Mouse (Mus musculus) limb, embryonic 11.5 days (tissue): ENCODE data around the gene Mtr. TPM values are rescaled to one million over a fixed set of nuclear protein-coding genes. Genes with fewer than 3 reads are reported as not detected.

ENCODE experiments used
- ATAC-seq: fragments of 200-750 bp; cut with Nextera tagmentation; 2 replicates; pipeline ENCODE4 v1.8.0; 2017; ENCODE audit warnings: low read depth; ENCODE audit not compliant: insufficient number of reproducible peaks, low FRiP score, low TSS enrichment
- DNase-seq: peaks from one replicate; pipeline ENCODE4 v3.0.0-alpha.2; 2015; ENCODE audit warnings: low spot score
- H3K27ac ChIP-seq: fragments of 300-500 bp; sonication (generic); replicated peaks from 2 replicates; pipeline ENCODE4 v1.5.1; 2014; ENCODE audit warnings: low read depth, mild to moderate bottlenecking, low read length
- H3K27me3 ChIP-seq: fragments of 300-500 bp; sonication (generic); 2 replicates; pipeline ENCODE4 v1.6.1; 2014; ENCODE audit warnings: mild to moderate bottlenecking, low read length, mixed read lengths; ENCODE audit not compliant: control insufficient read depth, insufficient read depth
- H3K36me3 ChIP-seq: fragments of 300-500 bp; sonication (generic); 2 replicates; pipeline ENCODE4 v1.6.1; 2014; ENCODE audit warnings: mild to moderate bottlenecking, low read length, moderate library complexity, mixed read lengths; ENCODE audit not compliant: control insufficient read depth, insufficient read depth
- H3K4me1 ChIP-seq: fragments of 300-500 bp; sonication (generic); 2 replicates; pipeline ENCODE4 v1.6.1; 2014; ENCODE audit warnings: low read length, mixed read lengths; ENCODE audit not compliant: control insufficient read depth, insufficient read depth
- H3K4me2 ChIP-seq: fragments of 300-500 bp; sonication (generic); 2 replicates; pipeline ENCODE4 v1.6.1; 2014; ENCODE audit warnings: low read depth, mild to moderate bottlenecking, moderate library complexity; ENCODE audit not compliant: severe bottlenecking
- H3K4me3 ChIP-seq: fragments of 300-500 bp; sonication (generic); 2 replicates; pipeline ENCODE4 v1.5.1; 2014; ENCODE audit warnings: low read depth, low read length
- H3K9ac ChIP-seq: fragments of 300-500 bp; sonication (generic); 2 replicates; pipeline ENCODE4 v1.6.1; 2014; ENCODE audit warnings: mild to moderate bottlenecking, low read length
- H3K9me3 ChIP-seq: fragments of 300-500 bp; sonication (generic); 2 replicates; pipeline ENCODE4 v1.6.1; 2016; ENCODE audit warnings: low read length; ENCODE audit not compliant: control insufficient read depth
- WGBS: fragments of 180-500 bp; shearing (Covaris S2); extraction: QIAGEN DNeasy Blood & Tissue Kit; methylation state at CpG from one replicate; pipeline ENCODE4 v1.1.7; 2014; 5-methylcytosine and 5-hydroxymethylcytosine counted together
- polyA plus RNA-seq: library from polyadenylated mRNA; unstranded; fragments of >200 nt; fragmentation: Nextera tagmentation; extraction: Ambion mirVana; gene quantifications from 2 replicates; pipeline ENCODE4 v1.2.1, GENCODE M21; 2014

The Mtr gene
- polyA plus RNA-seq, 1 experiment from 2014 or later: 21.4 TPM

DNA sequence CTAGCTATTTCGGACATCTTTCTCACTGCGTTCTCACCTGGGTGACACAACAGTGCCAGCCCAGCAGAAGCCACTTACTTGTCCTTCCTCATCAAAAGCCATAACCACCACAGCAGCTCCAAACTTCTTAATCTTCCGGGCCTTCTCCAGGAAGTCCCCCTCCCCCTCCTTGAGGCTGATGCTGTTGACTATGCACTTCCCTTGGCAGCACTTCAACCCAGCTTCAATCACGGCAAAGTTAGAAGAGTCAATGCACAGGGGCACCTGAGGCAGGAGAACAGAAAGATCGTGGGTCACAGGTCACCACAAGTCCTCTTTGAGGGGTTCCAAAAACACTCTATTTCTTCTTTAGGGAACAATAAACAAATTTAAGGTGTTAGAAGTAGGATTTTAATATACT is 30.3 kb downstream of the Mtr start:
- no peak overlapping the region for H3K9ac ChIP-seq
- H3K9me3 ChIP-seq: no peaks in the 10 kb centered on the region
- H3K4me3 ChIP-seq: no peak overlapping the region
- no peak for ATAC-seq
- no peaks in the 10 kb centered on the region for H3K4me1 ChIP-seq
- no peak for DNase-seq
- peaks cover 11% of the 10 kb centered on the region for H3K36me3 ChIP-seq
- no peak overlapping the region for H3K27ac ChIP-seq
- 90% methylated on average over 5 of the region's 5 CpGs for WGBS
- H3K4me2 ChIP-seq: no peak overlapping the region
- H3K27me3 ChIP-seq: no peaks in the 10 kb centered on the region

DNA sequence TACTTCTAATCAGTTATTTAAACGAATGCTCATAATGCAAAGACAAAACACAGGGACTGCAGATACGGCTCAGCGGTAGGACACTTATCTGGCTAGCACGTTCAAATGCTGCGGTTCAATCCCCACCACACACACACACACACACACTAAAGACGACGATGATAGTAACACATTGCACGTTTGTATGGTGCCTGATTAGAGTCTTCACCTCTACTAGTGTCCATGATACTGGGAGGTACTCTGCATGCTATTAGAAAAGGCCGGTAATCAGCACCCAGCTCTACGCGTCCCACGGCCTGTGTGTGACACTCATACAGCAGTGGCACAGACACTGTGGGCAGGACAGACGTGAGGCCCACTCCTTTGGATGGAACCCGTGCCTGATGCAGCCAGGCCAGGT is 39.3 kb downstream of the Mtr start:
- no peaks in the 10 kb centered on the region for H3K4me1 ChIP-seq
- no peaks in the 10 kb centered on the region for H3K9me3 ChIP-seq
- H3K9ac ChIP-seq: no peak overlapping the region
- no peak for ATAC-seq
- H3K4me3 ChIP-seq: no peak overlapping the region
- DNase-seq: no peak
- no peak overlapping the region for H3K4me2 ChIP-seq
- WGBS: 94% methylated on average over 14 of the region's 14 CpGs
- no peaks in the 10 kb centered on the region for H3K27me3 ChIP-seq
- H3K27ac ChIP-seq: no peak overlapping the region
- H3K36me3 ChIP-seq: peaks cover 6% of the 10 kb centered on the region; the same call in 1 of the 2 replicates

DNA sequence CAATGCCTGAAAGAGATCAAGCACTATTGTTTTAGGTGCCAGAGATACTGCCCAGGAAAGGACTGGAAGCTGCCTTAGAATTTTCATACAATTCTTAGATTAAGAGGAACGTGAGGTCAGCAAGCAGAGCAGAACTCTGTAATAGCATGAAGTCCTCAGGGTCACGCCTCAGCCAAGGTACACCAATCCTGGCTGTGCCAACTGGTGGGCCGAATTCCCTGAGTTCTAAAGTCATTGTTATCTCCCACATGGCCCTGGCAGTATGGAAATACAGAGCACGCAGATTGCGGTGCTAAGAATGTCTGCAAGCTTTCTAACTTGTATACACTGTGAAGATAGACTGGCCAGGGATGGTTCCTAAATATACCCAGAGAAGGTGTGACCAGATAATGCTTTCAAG is 43.0 kb downstream of the Mtr start:
- Histone ChIP-seq H3K4me1 (no peaks in the 10 kb centered on the region), H3K27me3 (no peaks in the 10 kb centered on the region), H3K27ac (no peak overlapping the region), H3K9ac (no peak overlapping the region), H3K36me3 (peaks cover 8% of the 10 kb centered on the region; the same call in 1 of the 2 replicates), H3K4me2 (no peak overlapping the region), H3K4me3 (no peak overlapping the region), H3K9me3 (no peaks in the 10 kb centered on the region)
- WGBS: 93% methylated on average over 5 of the region's 5 CpGs
- ATAC-seq (no peak), DNase-seq (no peak)

DNA sequence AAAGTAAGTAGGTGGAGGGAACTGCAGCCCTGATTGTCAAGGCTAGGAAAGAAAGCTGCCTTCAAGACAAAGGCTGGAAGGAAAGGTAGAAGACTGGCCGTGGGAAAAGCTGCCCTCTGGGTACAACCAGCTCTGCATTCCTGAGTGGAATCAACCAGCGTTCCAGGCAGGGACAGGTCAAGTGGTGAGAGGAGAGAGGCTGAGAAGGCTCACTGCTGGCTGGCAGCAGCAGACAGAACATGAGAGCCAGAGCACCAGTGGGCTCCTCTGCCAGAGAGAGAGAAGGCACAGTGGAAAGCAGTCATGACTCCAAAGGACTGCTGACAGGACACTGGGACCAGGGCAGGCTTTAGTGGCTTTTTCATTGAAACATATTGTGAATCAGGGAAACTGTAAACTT is 46.9 kb downstream of the Mtr start:
- DNase-seq: no peak
- Histone ChIP-seq H3K27ac (no peak overlapping the region), H3K27me3 (no peaks in the 10 kb centered on the region), H3K9me3 (no peaks in the 10 kb centered on the region), H3K4me1 (no peaks in the 10 kb centered on the region), H3K4me2 (no peak overlapping the region), H3K36me3 (peaks cover 4% of the 10 kb centered on the region; the same call in 1 of the 2 replicates), H3K9ac (no peak overlapping the region), H3K4me3 (no peak overlapping the region)
- no peak for ATAC-seq
- whole genome bisulfite sequencing: 79% methylated on average over 2 of the region's 2 CpGs

DNA sequence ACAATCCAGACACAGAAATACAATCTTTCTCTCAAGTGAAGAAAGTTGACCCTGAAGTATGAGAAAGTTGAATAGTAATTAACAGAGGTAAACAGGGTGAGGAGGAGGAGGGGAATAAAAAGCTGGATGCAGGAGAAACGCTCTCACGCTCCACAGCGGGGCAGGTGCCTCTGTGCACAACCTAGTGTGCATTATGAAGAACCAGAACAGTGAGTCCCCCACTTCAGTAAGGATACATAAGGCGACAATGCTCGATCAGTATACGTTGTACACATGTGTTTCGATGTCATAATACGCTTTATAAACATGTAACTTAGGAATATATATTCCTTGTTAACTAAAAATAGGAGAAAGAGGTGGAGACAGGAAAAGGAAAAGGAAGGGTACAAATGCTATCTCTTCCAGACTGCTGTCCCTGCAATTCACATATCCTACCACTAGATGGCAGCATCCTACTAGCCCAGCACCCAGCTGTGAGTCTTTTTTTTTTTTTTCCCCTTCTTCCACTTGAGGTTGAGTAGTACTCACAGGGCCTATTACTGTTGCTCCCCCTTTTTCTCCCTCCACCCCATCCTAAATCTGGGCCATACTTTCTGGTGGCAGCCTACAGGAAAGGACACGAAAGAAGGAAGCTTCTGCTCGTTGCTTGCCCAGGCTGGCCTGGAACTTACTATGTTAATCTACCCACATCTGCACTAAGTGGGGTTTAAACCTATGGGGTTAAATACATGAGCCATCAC is 47.7 kb downstream of the Mtr start:
- H3K36me3 ChIP-seq: peaks cover 4% of the 10 kb centered on the region; the same call in 1 of the 2 replicates
- no peak overlapping the region for H3K27ac ChIP-seq
- H3K4me1 ChIP-seq: no peaks in the 10 kb centered on the region
- H3K4me3 ChIP-seq: no peak overlapping the region
- 77% methylated on average over 10 of the region's 10 CpGs for WGBS
- no peak overlapping the region for H3K9ac ChIP-seq
- DNase-seq: peak; percentile 58
- H3K4me2 ChIP-seq: no peak overlapping the region
- H3K9me3 ChIP-seq: no peaks in the 10 kb centered on the region
- H3K27me3 ChIP-seq: no peaks in the 10 kb centered on the region
- ATAC-seq: peak; percentile 39; the same call in 1 of the 2 replicates

DNA sequence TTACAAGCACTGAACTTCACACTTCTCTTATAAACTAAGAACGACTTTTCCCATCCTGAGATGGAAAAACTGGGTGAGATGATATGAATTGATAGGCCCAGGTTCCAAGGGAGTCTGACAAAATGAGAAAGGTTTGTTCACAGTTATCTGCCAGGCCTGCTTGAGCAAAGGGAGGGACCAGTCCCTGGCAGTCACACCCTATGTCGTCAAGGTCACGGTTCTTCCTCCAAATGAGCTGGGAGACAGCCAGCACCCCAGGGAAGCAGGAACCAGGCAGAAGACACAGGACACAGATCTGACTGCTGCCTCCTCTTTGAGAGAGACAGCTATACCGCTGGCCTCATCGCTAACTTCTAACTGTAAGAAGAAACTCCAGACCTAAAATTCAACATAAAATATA is 57.5 kb downstream of the Mtr start:
- Histone ChIP-seq H3K9ac (no peak overlapping the region), H3K4me3 (no peak overlapping the region), H3K9me3 (no peaks in the 10 kb centered on the region), H3K27ac (no peak overlapping the region), H3K4me2 (no peak overlapping the region), H3K27me3 (no peaks in the 10 kb centered on the region), H3K36me3 (no peaks in the 10 kb centered on the region; the same call in none of the 2 replicates), H3K4me1 (no peaks in the 10 kb centered on the region)
- DNase-seq (no peak), ATAC-seq (no peak)
- WGBS: 84% methylated on average over 5 of the region's 5 CpGs

DNA sequence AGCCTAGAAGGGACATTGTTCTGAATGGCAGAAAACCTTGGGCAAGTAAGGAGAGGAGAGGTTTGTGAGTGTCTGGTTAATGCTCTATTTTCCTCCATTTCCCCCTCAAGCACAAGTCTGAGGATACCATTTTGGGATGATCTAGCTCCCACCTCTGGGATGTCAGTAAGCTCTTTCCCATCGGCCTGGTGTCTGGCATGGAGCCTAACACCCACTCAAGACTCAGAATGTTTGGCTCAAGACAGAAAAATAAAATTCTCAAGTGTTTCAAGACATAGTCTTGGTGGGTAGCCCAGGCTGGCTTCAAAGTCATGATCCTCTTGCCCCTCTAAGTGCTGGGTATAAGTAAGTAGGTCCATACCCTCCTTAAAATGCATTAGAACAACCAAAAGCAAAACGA is 59.4 kb downstream of the Mtr start:
- Histone ChIP-seq H3K4me2 (no peak overlapping the region), H3K36me3 (no peaks in the 10 kb centered on the region; the same call in none of the 2 replicates), H3K4me3 (no peak overlapping the region), H3K27ac (no peak overlapping the region), H3K9ac (no peak overlapping the region), H3K9me3 (no peaks in the 10 kb centered on the region), H3K4me1 (no peaks in the 10 kb centered on the region), H3K27me3 (no peaks in the 10 kb centered on the region)
- ATAC-seq: no peak
- no peak for DNase-seq
- WGBS: 95% methylated on average over 2 of the region's 2 CpGs

DNA sequence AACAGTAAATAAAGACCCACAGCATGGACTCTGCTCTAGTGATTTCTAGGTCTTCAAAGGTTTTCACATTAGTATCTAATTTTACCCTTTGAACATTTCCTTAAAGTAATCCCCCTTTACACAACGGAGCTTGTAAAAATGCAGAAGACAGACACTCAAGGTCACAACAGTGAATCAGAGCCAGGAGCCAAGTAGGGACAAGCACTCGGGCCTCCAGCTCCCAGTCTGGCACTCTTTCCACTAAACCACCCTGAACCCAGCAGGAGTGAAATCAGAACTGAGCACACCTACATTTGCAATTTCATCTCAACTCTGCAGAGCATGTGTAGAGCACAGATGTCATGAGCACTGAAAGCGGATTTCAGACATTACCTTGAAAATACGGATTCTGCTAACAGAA is 61.1 kb downstream of the Mtr start:
- no peaks in the 10 kb centered on the region for H3K9me3 ChIP-seq
- H3K36me3 ChIP-seq: no peaks in the 10 kb centered on the region; the same call in none of the 2 replicates
- H3K27ac ChIP-seq: no peak overlapping the region
- no peak overlapping the region for H3K9ac ChIP-seq
- no peak for ATAC-seq
- no peak for DNase-seq
- H3K4me1 ChIP-seq: no peaks in the 10 kb centered on the region
- 92% methylated on average over 4 of the region's 4 CpGs for WGBS
- no peaks in the 10 kb centered on the region for H3K27me3 ChIP-seq
- no peak overlapping the region for H3K4me3 ChIP-seq
- no peak overlapping the region for H3K4me2 ChIP-seq

DNA sequence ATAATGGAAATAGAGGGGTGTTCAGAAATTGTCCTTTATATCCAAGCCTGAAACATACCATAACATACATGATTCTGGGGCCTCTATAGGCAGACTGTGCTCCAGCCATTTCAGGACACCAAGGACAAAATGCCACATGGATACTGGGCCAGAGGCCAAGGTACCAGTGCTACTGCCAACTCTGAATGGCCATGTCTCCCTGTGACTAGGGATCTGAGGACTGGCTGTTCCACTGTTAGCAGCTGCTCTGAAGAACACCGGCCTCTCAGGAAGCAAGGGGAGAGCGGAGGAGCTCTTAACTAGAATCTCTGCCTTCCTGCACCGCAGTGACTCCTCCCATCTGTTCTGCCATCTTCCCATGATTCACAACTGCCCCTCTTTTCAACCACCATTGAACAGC is 61.9 kb downstream of the Mtr start:
- no peak overlapping the region for H3K4me2 ChIP-seq
- WGBS: 92% methylated on average over 3 of the region's 3 CpGs
- no peaks in the 10 kb centered on the region; the same call in none of the 2 replicates for H3K36me3 ChIP-seq
- H3K9ac ChIP-seq: no peak overlapping the region
- H3K27me3 ChIP-seq: no peaks in the 10 kb centered on the region
- DNase-seq (no peak), ATAC-seq (no peak)
- no peak overlapping the region for H3K27ac ChIP-seq
- H3K4me3 ChIP-seq: no peak overlapping the region
- no peaks in the 10 kb centered on the region for H3K9me3 ChIP-seq
- no peaks in the 10 kb centered on the region for H3K4me1 ChIP-seq
